Mouse (Mus musculus) bone marrow, adult 2 months (tissue): ENCODE results near the gene Gm13272. TPM values are rescaled to one million over a fixed set of nuclear protein-coding genes. Genes with fewer than 3 reads are reported as not detected.
"Not testable (repeated sequence)": the region's sequence is repeated elsewhere in the genome, so short reads cannot be mapped to it uniquely, and the experiment has no call there.

Experiments
- H3K27ac ChIP-seq: fragments of 200-500 bp; 2 replicates; pipeline ENCODE4 v1.5.1; 2012; ENCODE audit warnings: low read depth, mild to moderate bottlenecking, control low read depth, inconsistent platforms, low read length; ENCODE audit not compliant: control insufficient read depth, poor library complexity, insufficient read depth
- H3K4me1 ChIP-seq: fragments of 200-500 bp; 2 replicates; pipeline ENCODE4 v1.6.1; 2011; ENCODE audit warnings: low read length; ENCODE audit not compliant: control insufficient read depth, insufficient read depth
- H3K4me3 ChIP-seq: fragments of 200-500 bp; replicated peaks from 2 replicates; pipeline ENCODE3; 2011; ENCODE audit warnings: mild to moderate bottlenecking, low read depth, low read length, control low read depth; ENCODE audit not compliant: control insufficient read depth
- CTCF ChIP-seq: fragments of 200-500 bp; IDR thresholded peaks from 2 replicates; pipeline ENCODE4 v1.5.1; 2011; ENCODE audit warnings: low read length, control low read depth; ENCODE audit not compliant: control insufficient read depth, insufficient read depth
- POLR2A ChIP-seq: fragments of 200-500 bp; IDR thresholded peaks from 2 replicates; pipeline ENCODE4 v1.6.1; 2011; ENCODE audit warnings: low read depth, mild to moderate bottlenecking, control low read depth, low read length, borderline replicate concordance; ENCODE audit not compliant: control insufficient read depth
- WGBS: fragments of 180-500 bp; shearing (Covaris S2); methylation state at CpG from one replicate; pipeline ENCODE4 v1.1.7; 2018; 5-methylcytosine and 5-hydroxymethylcytosine counted together
- polyA plus RNA-seq: library from polyadenylated mRNA; stranded (reverse); fragments of >200 nt; gene quantifications from 2 replicates; pipeline ENCODE4 v1.2.4, GENCODE M21; 2011; ENCODE audit warnings: low replicate concordance; ENCODE audit not compliant: missing spikeins, insufficient read depth, insufficient read length

Gene Gm13272
- polyA plus RNA-seq = not detected in 2 replicates

DNA sequence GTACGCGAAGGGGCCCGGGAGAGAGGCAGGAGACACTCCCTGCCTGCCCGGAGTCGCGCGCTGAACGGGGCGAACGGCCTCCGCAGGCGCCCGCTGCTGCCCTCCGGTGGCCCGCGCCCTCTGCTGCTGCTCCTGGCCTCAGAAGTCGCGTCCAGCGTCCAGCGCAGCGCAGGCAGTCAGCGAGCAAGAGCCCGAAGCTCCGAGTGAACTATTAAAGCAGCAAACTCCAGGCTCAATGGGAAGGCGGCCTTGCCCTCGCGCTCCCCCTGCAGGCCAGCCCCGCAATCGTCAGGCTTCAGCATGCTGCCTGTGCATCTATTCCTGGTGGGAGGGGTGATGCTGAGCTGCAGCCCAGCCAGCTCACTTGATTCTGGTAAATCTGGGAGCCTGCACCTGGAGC is at the start of gene Gm13272:
Gene Gm13272 (plus strand): TSS at position 301 of the 400 bp plus-strand sequence.
- not testable (repeated sequence) for H3K27ac ChIP-seq, H3K4me1 ChIP-seq, H3K4me3 ChIP-seq
- no CpG with 5 or more reads among the region's 29 CpGs for WGBS

DNA sequence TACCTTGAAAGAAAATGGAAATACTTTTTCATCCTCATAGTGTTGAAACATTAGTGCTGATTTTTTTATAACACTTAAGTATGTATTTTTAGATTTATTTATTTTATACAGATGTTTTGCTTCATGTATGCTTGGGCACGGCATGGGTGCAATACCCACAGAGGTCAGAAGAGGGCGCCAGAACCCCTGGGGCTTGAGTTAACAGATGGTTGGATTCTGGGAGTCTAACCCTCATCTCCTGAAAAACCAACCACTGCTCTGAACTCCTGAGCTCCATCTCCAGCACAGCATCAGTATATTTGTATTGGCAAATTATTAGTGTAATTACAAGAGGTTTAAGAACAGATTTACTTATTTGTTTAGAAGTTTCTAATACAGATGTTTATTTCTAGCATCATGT is 41.2 kb upstream of the Gm13272 start:
- Histone ChIP-seq H3K4me3 (no peak overlapping the region), H3K27ac (no peak overlapping the region), H3K4me1 (peaks cover 2% of the 10 kb centered on the region; the same call in 1 of the 2 replicates)
- 0% methylated on average over 2 of the region's 2 CpGs for WGBS
- TF ChIP-seq POLR2A (no peak), CTCF (peak; percentile 87)

DNA sequence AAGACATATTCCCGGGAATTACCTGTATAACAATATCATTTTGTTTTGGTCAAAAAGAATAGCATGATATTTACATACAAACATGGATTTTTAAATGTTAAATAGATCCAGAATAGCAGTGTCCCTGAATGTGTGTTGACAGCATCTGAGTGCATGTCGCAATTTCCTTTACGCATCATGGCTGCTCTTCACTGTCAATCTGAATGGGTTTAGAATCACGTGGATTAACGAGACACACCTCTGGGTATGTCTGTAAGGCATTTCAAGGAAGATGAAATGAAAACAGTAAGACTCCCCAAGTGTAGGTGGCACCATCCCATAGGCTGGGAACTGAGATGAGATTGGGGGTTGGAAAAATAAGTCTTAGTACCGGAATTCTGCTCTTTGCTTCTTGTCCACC is 40.6 kb upstream of the Gm13272 start:
- no peak for TF ChIP-seq CTCF
- TF ChIP-seq POLR2A = no peak
- 49% methylated on average over 6 of the region's 6 CpGs for WGBS
- no peak overlapping the region for H3K4me3 ChIP-seq
- H3K4me1 ChIP-seq = peaks cover 2% of the 10 kb centered on the region; the same call in 1 of the 2 replicates
- H3K27ac ChIP-seq = no peak overlapping the region

DNA sequence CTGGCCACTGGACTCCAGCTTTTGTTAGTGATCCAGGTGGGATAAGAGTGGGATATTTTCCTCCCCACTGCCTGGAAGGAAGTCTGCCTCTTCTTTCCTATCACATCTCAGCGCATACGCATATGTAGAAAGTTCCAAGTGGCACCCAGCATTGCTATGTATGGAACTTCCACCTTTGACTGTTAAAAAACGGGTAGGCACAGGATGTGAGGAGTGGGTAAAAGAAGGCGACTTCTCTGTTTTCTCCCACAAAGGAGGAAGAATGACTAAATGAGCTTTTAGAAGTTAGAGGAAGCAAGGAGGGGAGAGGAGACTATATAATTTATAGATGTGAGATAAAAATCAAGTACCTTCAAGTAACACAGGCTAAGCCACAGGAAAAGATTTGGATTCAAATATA is 38.2 kb upstream of the Gm13272 start:
- Histone ChIP-seq H3K27ac (no peak overlapping the region), H3K4me1 (peaks cover 5% of the 10 kb centered on the region), H3K4me3 (no peak overlapping the region)
- TF ChIP-seq POLR2A (no peak), CTCF (no peak)
- 10% methylated on average over 4 of the region's 4 CpGs for WGBS

DNA sequence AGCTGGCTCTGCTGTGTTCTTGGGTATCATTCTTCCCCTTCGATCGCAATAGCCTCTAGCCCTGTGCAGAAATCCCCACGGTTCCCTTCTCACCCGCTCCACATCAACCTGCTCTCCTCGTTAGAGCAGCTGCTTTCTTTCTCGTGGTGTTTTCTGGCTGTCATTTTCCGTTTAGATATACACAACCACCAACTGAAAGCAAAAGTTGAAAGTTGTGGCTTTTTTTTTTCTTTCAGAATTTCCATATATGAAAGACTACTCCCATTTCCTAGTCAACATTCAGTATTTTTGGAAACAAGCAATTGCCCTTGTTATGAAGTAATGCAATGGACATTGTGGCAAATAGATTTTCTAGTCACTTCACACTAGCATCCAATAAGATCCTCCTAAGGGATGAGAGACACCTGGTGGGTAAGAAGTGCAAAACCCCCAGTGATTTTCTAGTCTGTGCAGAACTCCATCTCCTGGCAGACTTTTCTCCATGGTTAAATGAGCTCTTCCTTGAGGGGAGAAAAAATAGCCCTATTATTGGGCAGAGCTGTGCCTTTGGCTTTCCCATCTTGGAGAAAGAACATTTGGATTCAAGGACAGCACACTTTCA is 36.8 kb upstream of the Gm13272 start:
- Histone ChIP-seq H3K4me1 (peaks cover 5% of the 10 kb centered on the region), H3K4me3 (no peak overlapping the region), H3K27ac (0 out of 2 replicates have a peak overlapping the region, but pooled peaks have one; percentile 45)
- 10% methylated on average over 7 of the region's 7 CpGs for WGBS
- TF ChIP-seq POLR2A (no peak), CTCF (no peak)

DNA sequence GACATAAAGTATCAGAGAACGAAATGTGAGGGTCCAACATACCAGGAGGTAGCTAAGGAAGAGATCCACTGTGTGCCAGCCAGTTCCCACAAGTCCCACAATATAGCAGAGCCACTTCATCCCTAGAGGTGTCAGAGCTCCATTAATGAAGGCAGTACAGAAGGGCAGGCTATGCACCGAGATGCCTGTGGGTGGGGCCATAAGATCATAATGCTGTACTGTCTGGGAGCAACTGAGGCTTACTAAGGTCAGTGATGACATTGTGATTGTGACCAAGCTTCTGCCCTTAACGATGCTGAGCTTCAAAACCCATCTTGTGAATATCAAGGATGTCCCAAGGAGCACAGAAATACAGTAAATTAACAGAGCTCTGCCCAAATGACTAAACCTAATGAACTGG is 35.4 kb upstream of the Gm13272 start:
- WGBS = 58% methylated on average over 3 of the region's 3 CpGs
- Histone ChIP-seq H3K4me3 (no peak overlapping the region), H3K4me1 (peaks cover 5% of the 10 kb centered on the region), H3K27ac (no peak overlapping the region)
- TF ChIP-seq CTCF (peak; percentile 13; the same call in 1 of the 2 replicates), POLR2A (no peak)

DNA sequence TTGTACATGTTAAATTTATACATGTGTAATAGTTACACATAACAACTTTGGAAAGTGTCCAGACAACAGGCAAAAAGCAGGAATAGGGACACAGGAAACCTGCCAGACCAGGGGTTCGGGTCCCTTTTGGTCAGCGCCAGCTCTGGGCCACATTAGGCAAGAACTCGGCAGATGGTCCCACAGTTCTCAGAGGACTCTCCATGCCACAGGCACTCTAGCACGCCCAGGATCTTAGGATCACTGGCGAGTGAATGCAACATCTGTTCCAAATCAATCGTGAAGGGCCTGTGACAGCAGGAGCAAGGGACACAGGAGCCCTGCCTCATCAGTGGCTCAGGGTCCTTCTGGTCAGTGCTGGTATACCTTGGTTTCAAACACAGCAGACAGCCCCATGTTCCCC is 29.7 kb upstream of the Gm13272 start:
- no peak for TF ChIP-seq POLR2A
- TF ChIP-seq CTCF = no peak
- H3K4me3 ChIP-seq = no peak overlapping the region
- peaks cover 2% of the 10 kb centered on the region for H3K4me1 ChIP-seq
- no peak overlapping the region for H3K27ac ChIP-seq
- WGBS = 86% methylated on average over 6 of the region's 6 CpGs

DNA sequence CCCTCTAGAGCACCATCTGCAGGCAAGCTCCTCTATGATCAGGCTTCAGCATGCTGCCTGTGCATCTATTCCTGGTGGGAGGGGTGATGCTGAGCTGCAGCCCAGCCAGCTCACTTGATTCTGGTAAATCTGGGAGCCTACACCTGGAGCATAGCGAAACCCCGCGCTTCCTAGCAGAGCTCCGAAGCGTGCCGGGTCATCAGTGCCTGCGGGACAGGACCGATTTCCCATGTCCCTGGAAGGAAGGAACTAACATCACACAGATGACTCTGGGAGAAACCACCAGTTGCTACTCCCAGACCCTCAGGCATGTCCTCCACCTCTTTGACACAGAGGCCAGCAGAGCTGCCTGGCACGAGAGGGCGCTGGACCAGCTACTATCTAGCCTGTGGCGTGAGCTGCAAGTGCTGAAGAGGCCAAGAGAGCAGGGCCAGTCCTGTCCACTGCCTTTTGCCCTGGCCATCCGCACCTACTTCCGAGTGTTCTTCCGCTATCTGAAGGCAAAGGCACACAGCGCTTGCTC is 24.8 kb upstream of the Gm13272 start, which contains the start of gene Gm13271:
Gene Gm13271 (plus strand): TSS at position 51 of the 523 bp plus-strand sequence.
- 92% methylated on average over 15 of the region's 15 CpGs for WGBS
- H3K27ac ChIP-seq, H3K4me3 ChIP-seq, H3K4me1 ChIP-seq: not testable (repeated sequence)

DNA sequence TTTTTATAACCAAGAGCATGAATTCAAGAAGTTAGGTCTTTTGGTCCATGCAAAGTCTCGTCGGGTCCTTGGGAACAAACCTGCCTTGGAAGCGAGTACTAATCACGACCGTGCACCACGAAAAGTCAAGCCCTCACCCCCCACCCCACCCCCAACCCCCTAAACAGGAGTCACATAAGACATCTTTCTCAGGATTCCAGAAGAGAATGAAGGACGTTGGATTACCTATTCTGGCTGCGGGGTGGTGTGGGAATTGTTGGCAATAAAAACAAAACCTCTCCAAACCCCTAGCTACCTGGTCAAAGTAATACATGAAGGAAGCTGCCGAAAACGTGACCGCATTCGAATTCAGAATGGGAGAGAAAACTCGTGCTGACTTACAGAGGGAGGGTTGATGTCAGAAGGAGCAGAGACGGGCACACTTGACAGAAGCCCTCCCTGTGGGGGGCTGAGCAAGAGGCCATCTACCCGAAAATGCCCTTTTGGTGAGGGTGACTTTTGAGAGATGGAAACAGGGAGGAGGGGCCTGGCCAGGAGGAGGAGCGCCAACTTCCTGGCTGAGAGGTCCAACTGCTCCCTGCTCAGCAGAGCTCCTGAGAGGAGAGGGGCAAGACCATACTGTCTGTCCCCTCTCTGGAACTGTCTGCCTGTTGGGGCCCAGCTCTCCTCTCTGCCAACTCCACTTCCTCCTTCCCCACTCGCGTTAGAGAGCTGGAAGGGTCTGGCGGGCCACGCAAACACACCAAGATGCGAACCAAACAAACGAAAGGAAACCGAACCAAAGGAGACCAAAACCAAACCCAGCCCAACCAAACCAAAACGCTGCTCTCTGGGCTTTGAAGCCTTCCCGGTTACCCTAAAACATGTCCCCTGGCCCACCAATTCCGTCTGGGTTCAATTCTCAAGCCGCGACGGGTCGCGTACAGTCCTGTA is 22.8 kb upstream of the Gm13272 start:
- Histone ChIP-seq H3K27ac (peak overlapping the region; percentile 92), H3K4me3 (peak overlapping the region; percentile 62)
- H3K4me1 ChIP-seq = not testable (repeated sequence)
- 4% methylated on average over 28 of the region's 31 CpGs for WGBS
